Mouse (Mus musculus): ENCODE results near the gene Gdf1. TPM values are rescaled to one million over a fixed set of nuclear protein-coding genes. Genes with fewer than 3 reads are reported as not detected.

The Gdf1 gene
- polyA plus RNA-seq, 1 experiment from 2014 or later, result not detected

DNA sequence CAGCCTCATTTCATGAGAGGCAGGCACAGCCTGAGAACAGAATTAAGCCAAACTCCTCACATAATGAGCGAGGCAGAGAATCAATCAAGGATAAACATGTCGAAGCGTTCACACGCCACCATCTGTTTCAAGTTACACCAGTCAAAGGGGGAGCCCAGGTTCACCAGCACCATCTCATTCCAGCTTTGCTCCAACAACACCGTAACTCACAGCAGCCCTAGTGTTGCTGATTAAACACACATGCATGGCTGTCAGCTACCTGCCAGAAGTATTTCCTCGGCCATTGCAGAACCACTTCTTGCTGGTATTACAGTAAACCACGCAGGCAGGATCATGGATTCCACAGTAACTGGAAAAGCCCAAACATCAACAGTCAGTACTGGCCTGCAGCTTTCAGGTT, 13.5 kb downstream of the Gdf1 start:
- no peak overlapping the region for H3K4me3 ChIP-seq (ENCODE audit: inconsistent target)
- H3K36me3 ChIP-seq (ENCODE audit: inconsistent target), result peaks cover 41% of the 10 kb centered on the region
- 94% methylated on average over 6 of the region's 7 CpGs for WGBS (ENCODE audit: missing documents)
- H3K27ac ChIP-seq, result no peak overlapping the region; the same call in 1 of the 2 replicates
- peaks cover 81% of the 10 kb centered on the region for H3K79me2 ChIP-seq (ENCODE audit: inconsistent target)

DNA sequence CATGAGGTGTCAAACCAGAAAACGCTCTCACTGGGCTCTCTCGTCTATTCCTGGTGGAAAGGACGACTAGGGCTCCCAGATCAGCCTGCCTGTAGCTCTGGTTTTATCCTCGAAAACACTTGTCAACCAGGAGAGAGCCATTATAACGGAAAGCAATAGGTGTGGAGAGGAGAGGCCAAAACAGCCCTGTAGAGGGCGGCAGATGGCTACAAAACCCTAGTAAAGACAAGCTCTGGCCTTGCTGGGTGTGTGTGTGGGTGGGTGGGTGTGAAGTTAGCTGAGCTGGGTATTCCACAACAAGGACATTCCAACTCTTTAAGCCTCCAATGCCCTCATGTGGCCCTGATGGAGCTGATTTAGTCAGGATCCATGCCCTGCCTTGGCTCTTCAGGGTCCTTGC, 14.1 kb downstream of the Gdf1 start:
- H3K79me2 ChIP-seq (ENCODE audit: inconsistent target), result peaks cover 87% of the 10 kb centered on the region
- WGBS (ENCODE audit: missing documents), result 76% methylated on average over 6 of the region's 6 CpGs
- no peak overlapping the region for H3K27ac ChIP-seq
- no peak overlapping the region for H3K4me3 ChIP-seq (ENCODE audit: inconsistent target)
- peaks cover 35% of the 10 kb centered on the region for H3K36me3 ChIP-seq (ENCODE audit: inconsistent target)

DNA sequence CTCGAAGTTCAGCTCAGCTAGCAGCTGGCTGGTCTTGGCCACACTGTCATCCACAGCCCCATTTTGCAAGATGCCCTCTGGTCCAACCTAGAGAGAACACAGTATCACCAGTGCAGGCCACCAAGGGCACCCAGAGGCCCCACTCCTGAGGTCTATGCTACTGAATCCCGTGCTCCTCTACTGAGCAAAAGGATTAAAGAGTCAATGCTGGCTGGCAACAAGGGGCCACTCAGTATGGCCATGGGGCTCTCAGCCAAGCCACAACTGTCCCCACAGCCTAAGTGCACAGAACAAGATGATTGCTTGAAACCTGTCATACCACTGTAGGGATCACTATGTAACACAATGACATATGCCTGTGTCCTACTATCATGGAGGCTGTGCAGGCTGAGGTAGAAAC, 14.7 kb downstream of the Gdf1 start:
- 70% methylated on average over 2 of the region's 2 CpGs for WGBS (ENCODE audit: missing documents)
- Histone ChIP-seq H3K79me2 (ENCODE audit: inconsistent target) (peaks cover 93% of the 10 kb centered on the region), H3K4me3 (ENCODE audit: inconsistent target) (no peak overlapping the region), H3K36me3 (ENCODE audit: inconsistent target) (peaks cover 29% of the 10 kb centered on the region), H3K27ac (no peak overlapping the region)

DNA sequence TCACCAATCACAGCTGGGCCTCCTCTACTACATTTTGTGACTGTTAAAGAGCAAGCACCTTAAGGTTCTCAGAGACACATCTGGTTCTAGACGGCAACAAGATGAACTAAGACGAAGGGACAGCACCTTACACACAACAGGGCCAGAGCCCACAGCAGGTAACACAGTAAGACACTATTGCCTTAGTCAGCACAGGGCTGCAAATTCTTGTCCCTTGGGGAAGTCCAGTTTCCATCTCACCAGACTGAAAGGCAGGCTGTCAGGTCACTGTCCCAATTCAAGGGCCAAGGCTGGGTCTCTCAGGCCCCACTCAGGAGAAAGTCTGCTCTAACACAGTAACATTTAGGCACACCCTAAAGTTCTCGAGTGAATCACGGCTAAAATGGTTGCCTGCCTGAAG, 17.8 kb downstream of the Gdf1 start:
- Histone ChIP-seq H3K27ac (no peak overlapping the region), H3K4me3 (ENCODE audit: inconsistent target) (no peak overlapping the region), H3K36me3 (ENCODE audit: inconsistent target) (0 out of 2 replicates have a peak, but pooled peaks cover 6% of the 10 kb centered on the region), H3K79me2 (ENCODE audit: inconsistent target) (peaks cover 100% of the 10 kb centered on the region)
- 84% methylated on average over 4 of the region's 4 CpGs for WGBS (ENCODE audit: missing documents)

DNA sequence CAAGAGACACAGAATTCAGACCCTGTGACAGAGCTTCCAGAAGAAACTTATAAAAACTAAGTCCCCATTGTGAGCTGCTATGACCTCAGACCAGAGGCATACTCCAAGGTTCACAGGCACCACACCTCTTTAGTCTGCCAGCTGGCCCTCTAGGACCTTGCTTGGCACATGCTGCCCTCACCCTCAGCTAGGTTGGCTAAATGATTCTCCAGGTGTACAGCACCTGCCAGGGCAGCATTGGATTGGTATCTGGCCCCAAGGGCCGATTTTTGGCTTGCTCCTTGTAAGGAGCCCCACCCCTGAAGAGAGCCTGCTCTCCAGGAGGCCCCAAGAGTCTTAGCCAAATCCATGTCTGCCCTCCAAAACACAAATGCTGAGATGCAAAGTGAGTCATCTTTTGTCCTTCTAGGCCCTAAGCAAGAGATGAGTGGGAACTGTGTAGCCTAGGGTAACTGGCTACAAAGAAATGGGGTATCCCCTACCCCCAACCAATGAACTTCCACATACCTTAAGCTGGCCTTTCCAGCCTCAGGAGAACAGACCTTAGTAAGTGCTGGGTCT, 18.3 kb downstream of the Gdf1 start:
- Histone ChIP-seq H3K79me2 (ENCODE audit: inconsistent target) (peaks cover 97% of the 10 kb centered on the region), H3K4me3 (ENCODE audit: inconsistent target) (no peak overlapping the region), H3K27ac (no peak overlapping the region), H3K36me3 (ENCODE audit: inconsistent target) (0 out of 2 replicates have a peak, but pooled peaks cover 6% of the 10 kb centered on the region)
- 81% methylated on average over 1 of the region's 1 CpGs for WGBS (ENCODE audit: missing documents)

DNA sequence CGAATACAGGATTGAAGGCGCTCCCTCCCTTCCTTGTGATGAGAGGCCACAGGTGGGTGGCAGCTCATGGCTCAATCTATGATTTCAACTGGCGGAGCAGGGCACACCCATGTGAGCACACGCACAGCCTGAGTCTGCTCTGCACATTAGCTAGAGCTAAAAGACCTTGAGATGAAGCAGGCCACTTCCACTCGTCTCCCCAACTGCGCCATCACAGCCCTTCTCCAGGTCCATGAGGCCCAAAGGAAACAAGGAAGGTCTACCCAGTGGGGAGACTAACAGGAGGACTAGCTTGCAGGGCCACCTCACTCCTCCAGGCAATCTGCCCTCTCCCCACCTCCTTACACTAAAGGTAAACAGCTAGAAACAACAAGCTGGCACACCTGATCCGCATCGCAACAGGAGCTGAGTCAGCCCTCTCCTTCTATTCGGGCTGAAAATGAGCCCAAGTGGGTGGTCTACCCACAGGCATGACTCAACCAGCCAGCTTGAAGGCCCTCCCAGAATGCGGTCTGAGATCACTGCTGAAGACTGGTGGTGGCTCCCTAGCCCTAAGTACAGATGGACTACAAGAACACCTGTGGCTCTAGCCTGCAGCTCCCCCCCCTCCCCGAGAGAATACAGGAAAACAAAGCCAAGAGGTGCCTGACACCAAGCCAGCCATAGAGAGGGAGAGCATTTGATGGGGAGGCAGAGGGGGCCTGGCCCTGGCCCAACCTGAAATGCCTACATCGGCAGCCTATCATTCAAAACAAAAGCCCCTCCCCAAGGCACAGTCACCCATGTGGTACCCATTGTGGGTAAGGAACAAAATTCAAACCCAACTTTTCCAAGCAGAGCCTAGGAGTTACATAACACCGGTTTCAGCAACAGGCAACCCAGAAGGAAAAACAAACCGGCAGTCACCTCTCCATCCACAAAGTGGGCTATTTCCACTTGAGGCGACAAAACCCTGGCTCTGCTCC, 21.7 kb downstream of the Gdf1 start:
- H3K4me3 ChIP-seq (ENCODE audit: inconsistent target), result peak overlapping the region; percentile 76
- no peak overlapping the region for H3K27ac ChIP-seq
- WGBS (ENCODE audit: missing documents), result 44% methylated on average over 15 of the region's 15 CpGs
- peaks cover 63% of the 10 kb centered on the region for H3K79me2 ChIP-seq (ENCODE audit: inconsistent target)
- H3K36me3 ChIP-seq (ENCODE audit: inconsistent target), result no peaks in the 10 kb centered on the region

DNA sequence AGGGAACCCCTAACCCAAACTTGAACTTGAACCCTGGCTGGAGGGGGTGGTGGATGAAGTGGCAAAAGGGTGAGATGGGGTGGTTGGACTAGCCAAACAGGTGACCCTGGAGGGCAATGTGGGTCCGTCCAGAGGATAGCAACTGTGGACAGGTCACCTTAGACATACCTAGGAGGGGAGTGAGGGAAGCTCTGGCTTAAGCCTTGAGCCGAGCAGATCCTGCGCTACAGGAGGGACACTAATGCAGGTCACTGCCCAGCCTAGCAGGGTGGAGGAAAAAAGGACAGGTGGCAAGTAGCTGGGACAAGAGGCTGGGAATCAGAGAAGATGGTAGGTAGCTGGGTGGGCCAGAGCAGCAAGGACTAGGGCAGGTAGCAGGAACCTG, 22.4 kb downstream of the Gdf1 start:
- 24% methylated on average over 3 of the region's 3 CpGs for WGBS (ENCODE audit: missing documents)
- Histone ChIP-seq H3K79me2 (ENCODE audit: inconsistent target) (peaks cover 56% of the 10 kb centered on the region), H3K36me3 (ENCODE audit: inconsistent target) (no peaks in the 10 kb centered on the region), H3K27ac (peak overlapping the region; percentile 10; the same call in 1 of the 2 replicates), H3K4me3 (ENCODE audit: inconsistent target) (peak overlapping the region; percentile 76)

DNA sequence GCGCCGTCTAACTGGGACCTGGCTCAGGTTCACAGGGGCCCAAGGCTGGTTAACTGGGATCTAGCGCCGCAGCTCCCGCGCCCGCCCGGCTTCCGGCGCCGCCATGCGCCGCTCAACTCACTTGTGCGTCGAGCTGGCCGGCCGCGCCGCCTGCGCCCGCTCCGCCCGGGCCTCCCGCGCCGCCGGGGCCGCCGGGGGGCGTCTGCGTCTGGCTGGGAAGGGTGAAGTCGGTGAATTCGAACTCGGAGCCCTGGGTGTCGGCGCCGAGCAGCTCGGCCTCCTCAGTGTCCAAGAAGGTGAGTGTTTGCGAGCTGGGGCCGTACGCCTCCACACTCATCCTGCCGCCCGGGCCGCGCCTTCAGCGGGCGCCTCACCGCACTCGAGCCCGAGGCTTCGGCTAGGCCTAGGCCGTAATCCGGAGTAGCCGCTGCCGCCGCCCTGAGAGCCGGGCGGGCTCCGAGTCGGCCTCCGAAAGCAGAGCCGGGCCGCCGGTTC, 23.1 kb downstream of the Gdf1 start:
- under 1% methylated on average over 40 of the region's 64 CpGs for WGBS (ENCODE audit: missing documents)
- no peaks in the 10 kb centered on the region for H3K36me3 ChIP-seq (ENCODE audit: inconsistent target)
- peak overlapping the region; percentile 76 for H3K4me3 ChIP-seq (ENCODE audit: inconsistent target)
- H3K27ac ChIP-seq, result peak overlapping the region; percentile 10; the same call in 1 of the 2 replicates
- H3K79me2 ChIP-seq (ENCODE audit: inconsistent target), result peaks cover 49% of the 10 kb centered on the region

DNA sequence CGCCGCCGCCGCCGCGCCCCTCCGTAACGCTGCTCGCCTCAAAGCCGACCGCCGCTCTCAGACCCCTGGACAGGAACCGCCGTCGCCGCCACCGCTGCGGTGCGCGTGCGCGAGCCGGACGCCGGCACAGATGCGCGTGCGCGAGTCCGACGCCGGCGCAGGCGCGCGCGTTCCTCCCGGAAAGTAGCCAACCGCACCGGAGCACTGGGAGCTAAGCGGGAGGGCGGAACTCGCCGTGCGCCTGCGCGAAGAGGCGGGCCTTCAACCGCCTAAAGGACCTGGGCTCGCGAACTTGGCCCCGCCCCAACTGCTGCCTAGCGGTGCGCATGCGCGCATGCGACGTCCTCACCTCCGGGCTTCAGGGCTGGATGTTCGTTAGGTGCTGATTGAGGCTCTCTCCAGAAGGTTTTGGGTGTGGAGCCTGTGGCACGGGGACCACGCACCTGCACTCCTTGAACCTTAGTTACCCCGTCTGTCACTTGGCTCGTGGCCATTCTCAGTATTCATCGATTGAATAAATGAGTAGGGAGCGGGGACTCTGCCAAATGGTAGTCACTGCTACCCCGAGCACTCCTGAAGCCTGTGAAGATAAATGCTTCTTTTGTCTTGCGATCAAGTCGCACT, 23.7 kb downstream of the Gdf1 start, which contains the start of gene Upf1:
Upf1 (minus strand) TSS at position 85 of the 624 bp plus-strand sequence.
- H3K36me3 ChIP-seq (ENCODE audit: inconsistent target), result no peaks in the 10 kb centered on the region

DNA sequence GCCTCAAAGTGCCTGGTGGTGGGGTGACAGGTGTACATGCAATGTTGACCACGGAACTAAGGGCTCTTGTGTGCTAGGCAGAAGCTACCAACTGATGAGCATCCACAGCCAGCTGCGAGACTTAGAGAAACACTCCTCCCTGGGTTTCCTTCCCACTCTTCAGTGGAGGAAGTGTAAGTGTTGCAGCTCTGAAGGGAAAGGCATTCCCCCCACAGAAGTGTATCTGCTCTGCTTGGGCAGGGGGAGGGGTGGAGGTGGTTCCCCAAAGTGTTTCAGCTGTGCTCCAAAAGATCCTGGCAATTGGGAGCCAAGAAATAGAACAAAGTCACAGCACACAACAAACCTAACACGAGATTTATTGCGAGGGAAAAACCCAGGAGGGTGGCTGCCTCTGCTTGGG, 24.4 kb downstream of the Gdf1 start:
- Histone ChIP-seq H3K79me2 (ENCODE audit: inconsistent target) (peaks cover 36% of the 10 kb centered on the region), H3K36me3 (ENCODE audit: inconsistent target) (no peaks in the 10 kb centered on the region), H3K4me3 (ENCODE audit: inconsistent target) (peak overlapping the region; percentile 33; the same call in 1 of the 2 replicates), H3K27ac (peak overlapping the region; percentile 51)
- 5% methylated on average over 4 of the region's 4 CpGs for WGBS (ENCODE audit: missing documents)

More for the DNA sequence above, 23.7 kb downstream of the Gdf1 start, which contains the start of gene Upf1:
- peaks cover 43% of the 10 kb centered on the region for H3K79me2 ChIP-seq (ENCODE audit: inconsistent target)
- peak within 1 kb of the TSS; percentile 76 for H3K4me3 ChIP-seq (ENCODE audit: inconsistent target)
- H3K27ac ChIP-seq, result peak within 1 kb of the TSS; percentile 51
- WGBS (ENCODE audit: missing documents), result 2% methylated on average over 68 of the region's 69 CpGs

DNA sequence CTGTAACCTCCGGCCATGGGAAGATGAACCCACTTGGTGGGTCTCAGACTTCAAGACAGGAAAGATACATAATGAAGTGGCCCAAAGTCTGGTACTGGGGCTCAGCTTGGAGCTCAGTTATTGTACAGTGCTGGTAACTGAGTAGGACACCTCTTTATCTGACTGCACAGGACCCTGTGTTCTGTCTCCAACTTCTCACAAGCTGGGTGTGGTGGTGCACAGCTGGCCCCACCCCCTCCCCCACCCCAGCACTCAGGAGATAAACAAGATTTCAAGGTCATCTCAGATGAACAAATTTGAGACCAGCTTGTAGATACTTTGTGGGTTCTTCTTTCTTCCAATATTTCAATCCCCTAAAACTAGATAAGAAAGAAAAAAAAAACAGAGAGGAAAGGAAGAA, 26.5 kb downstream of the Gdf1 start:
- Histone ChIP-seq H3K79me2 (ENCODE audit: inconsistent target) (peaks cover 15% of the 10 kb centered on the region), H3K36me3 (ENCODE audit: inconsistent target) (no peaks in the 10 kb centered on the region), H3K27ac (no peak overlapping the region), H3K4me3 (ENCODE audit: inconsistent target) (no peak overlapping the region)
- 63% methylated on average over 1 of the region's 1 CpGs for WGBS (ENCODE audit: missing documents)

DNA sequence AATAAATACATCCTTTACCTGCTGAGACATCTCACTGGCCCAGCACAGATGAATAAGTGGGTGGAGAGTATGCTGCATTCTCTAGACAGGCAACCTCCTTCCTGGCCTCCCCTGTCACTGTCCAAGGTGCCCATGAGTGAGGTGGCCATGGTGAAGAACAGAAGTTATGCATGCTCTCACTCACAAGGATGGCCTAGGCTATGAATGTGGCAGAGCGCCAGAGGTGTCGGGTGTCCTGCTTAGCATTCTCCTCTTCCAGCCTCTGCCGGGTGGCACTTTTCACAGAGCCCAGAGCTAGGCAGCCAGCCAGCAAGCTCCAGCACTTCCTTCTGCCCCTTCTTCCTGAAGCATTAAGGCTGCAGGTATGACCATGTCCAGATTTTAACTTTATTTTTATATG, 29.8 kb downstream of the Gdf1 start:
- H3K4me3 ChIP-seq (ENCODE audit: inconsistent target), result no peak overlapping the region
- H3K79me2 ChIP-seq (ENCODE audit: inconsistent target), result no peaks in the 10 kb centered on the region
- no peak overlapping the region for H3K27ac ChIP-seq
- H3K36me3 ChIP-seq (ENCODE audit: inconsistent target), result no peaks in the 10 kb centered on the region
- 76% methylated on average over 3 of the region's 3 CpGs for WGBS (ENCODE audit: missing documents)

DNA sequence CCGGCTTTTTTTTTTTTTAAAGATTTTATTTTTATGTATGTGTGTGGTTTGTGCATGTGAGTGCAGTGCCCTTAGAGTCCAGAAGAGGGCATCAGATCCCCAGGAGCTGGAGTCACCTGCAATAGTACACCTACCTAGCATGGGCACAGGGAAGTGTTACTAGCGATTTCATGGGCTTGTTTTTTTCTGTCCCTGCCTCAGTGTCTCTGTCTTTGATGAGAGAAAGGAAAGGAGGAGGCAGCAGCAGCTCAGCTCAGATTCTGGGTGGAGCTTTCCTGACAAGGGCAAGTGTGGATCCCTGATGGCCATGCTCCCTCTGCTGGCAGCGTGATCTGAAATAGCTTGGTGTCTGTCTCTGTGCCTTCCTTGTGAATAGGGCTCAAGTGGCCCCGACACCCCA, 31.2 kb downstream of the Gdf1 start:
- no peak overlapping the region for H3K4me3 ChIP-seq (ENCODE audit: inconsistent target)
- 82% methylated on average over 4 of the region's 4 CpGs for WGBS (ENCODE audit: missing documents)
- no peaks in the 10 kb centered on the region for H3K36me3 ChIP-seq (ENCODE audit: inconsistent target)
- no peaks in the 10 kb centered on the region for H3K79me2 ChIP-seq (ENCODE audit: inconsistent target)
- no peak overlapping the region for H3K27ac ChIP-seq

DNA sequence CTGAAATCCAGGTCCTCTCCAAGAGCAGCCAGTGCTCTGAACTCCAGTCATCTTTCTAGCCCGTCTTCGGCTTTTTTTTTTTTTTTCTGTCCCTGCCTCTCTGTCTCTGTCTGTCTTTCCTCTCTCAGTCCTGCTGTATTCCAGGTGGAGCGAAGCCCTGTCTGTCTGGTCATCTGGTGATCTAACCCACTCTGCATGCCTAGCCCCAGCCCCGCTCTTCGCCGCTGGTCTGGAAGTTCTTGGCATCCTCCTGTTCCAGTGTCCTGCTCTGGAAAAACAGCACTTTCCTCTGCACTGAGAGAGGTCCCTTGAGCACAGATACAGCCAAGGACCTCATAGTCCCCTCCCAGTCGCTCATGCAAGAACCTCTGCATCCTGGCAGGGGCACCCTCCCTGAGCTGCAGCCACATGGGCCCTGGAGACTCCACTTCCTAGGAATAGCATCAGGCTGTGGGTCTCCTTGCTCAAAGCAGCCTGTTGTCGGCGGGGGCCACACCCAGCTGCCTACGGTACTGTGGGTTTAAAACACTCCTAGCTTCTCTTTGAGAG, 31.9 kb downstream of the Gdf1 start:
- no peaks in the 10 kb centered on the region for H3K36me3 ChIP-seq (ENCODE audit: inconsistent target)
- WGBS (ENCODE audit: missing documents), result 91% methylated on average over 10 of the region's 10 CpGs
- no peak overlapping the region for H3K4me3 ChIP-seq (ENCODE audit: inconsistent target)
- no peaks in the 10 kb centered on the region for H3K79me2 ChIP-seq (ENCODE audit: inconsistent target)
- H3K27ac ChIP-seq, result no peak overlapping the region

Measured in macrophage (primary cell).